Comparison of ENCODE assay signal across 11 mouse cellular contexts in the genomic region with DNA sequence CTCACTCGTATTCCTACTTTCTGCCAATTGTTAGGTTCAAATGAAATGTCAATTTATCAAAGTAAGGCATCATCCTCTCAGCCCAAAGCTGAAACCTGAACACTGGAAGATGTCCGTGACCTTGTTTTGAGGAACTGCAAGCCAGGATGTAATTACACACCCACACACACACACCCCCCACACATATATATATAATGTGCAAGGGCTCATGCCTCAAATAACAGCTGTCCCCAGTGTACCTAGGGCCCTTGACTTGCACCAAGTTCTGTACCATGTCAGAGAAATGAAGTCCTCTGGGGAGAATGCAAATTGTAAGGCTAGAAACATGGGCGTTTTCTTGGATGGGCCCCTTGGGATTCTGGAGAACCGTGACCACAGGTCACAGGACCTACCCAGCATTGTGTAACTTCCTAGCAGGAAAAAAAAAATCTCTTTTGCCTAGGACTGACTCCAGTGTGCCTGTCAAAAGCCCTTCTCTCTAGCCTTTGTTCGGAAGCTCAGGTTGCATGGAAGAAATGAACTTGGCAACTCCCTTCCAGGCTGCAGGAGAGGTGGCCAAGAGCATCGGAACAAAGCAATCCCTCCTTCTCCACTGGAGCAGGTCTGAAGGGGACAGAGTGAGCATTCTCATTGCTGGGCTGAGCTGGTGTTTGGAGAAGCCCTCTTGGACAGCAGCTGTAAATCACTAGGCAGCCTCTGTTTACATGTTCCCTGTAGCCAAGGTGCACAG.
DNase-seq lines count a peak whose midpoint lies in the region; ATAC-seq lines count a peak whose summit lies in the region.
"Had no signal": no experiment of that assay in that cellular context is flagged by ENCODE, and none has a peak within 500 bp of the region (broad histone marks: within the 10 kb centered on the region; RNA-seq: fewer than 3 reads in every experiment).

No protein-coding gene starts in this region.

- peaks cover 17% of the 10 kb centered on the region for H3K4me1 ChIP-seq in limb, embryonic 10.5 days
- H3K4me1 ChIP-seq: megakaryocyte, embryonic 14.5 days had no signal

- no peaks in the 10 kb centered on the region for H3K27me3 ChIP-seq in limb, embryonic 10.5 days (ENCODE audit: low read depth, poor library complexity, severe bottlenecking)
- H3K27me3 ChIP-seq: megakaryocyte, embryonic 14.5 days had no signal

- no peaks in the 10 kb centered on the region for H3K36me3 ChIP-seq in limb, embryonic 10.5 days

- no peak overlapping the region for H3K4me3 ChIP-seq in limb, embryonic 10.5 days
- H3K4me3 ChIP-seq: megakaryocyte, embryonic 14.5 days had no signal

- intact Hi-C loops in heart, postnatal 36 days (cut with DNase I) = no loop called here
- intact Hi-C loops in left cerebral cortex, postnatal 14 days (cut with DNase I) = no loop called here

- peak; percentile 10 for DNase-seq in embryo, embryonic 10 days (ENCODE audit: low spot score)
- DNase-seq in embryo, embryonic 9.5 days (ENCODE audit: extremely low spot score) = no peak
- DNase-seq in embryo, embryonic 10.5 days (ENCODE audit: low spot score) = peak; percentile 21
- peak; percentile 35 to 46 for DNase-seq in heart, postnatal 36 days
- DNase-seq in limb, embryonic 10.5 days (ENCODE audit: low spot score) = no peak
- DNase-seq in left cerebral cortex, postnatal 14 days (ENCODE audit: low spot score in 2 of 2) = no peak
- DNase-seq in T-cell, adult 2 months (ENCODE audit: low spot score) = no peak
- DNase-seq: cerebellum, postnatal 14 days had no signal

- 60% methylated on average over 6 of the region's 6 CpGs for WGBS in limb, embryonic 10.5 days

- no peak for ATAC-seq in frontal cortex, adult (ENCODE audit: low TSS enrichment)
- ATAC-seq: CD4-positive, CD25-positive, alpha-beta regulatory T cell, adult 4 months had no signal

- no peaks in the 10 kb centered on the region for H3K9me3 ChIP-seq in limb, embryonic 10.5 days (replicated peaks)

- peak overlapping the region; percentile 68 for H3K27ac ChIP-seq in limb, embryonic 10.5 days

Comparison
In these comparisons a context has a peak if more than half of its experiments do, and no peak if none do; other contexts are left out.
1. DNase-seq: peak in embryo, embryonic 10 days (single experiment), embryo, embryonic 10.5 days (single experiment) and heart, postnatal 36 days (2 of 2); none in embryo, embryonic 9.5 days (single experiment), limb, embryonic 10.5 days (single experiment), left cerebral cortex, postnatal 14 days (0 of 2) and T-cell, adult 2 months (single experiment).